Mouse (Mus musculus) heart, adult 11 months (tissue): ENCODE results near the gene Prrt4.
"Not testable (repeated sequence)": the region's sequence is repeated elsewhere in the genome, so short reads cannot be mapped to it uniquely, and the experiment has no call there.

ENCODE experiments used
- DNase-seq: peaks from one replicate; pipeline ENCODE4 v3.0.0; 2022

The Prrt4 gene

DNA sequence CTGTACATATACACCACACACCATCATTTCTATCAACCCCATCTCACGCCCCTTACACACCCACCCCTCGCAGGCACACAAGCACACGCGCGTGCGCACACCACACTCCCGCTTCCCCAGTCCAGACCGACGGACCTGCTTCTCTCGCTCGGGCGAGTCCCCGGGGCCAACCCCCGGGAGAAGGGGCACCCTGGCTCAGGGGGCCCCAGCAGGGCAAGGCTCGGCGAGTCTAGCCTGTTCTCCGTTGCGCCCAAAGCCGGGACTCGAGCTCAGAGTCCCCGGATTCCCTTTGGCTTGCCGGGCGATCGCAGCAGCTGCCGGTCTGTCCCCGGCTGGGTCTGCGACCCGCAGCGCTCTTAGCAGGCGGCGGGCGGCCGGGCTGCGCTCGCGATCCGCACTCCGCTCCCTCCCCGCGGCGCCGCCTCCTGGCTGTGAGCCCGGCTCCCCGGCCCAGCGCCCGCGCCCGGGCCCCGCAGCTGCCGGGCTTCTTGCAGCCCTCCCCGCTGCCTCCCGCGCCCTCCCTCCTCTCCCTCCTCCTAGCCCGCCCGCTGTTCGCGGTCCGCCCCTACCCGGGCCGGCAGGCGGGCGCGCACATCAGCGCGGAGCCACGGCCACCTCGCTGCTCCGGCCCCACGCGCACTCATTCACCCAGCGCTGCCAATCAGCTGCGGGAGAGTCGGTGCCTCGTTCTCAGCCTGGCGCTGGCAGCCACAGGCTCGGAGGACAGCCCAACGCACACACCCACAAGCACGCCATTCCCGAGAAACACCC lies at the start of gene Prrt4:
Prrt4 (minus strand) TSS at position 697 of the 771 bp plus-strand sequence.
- peak; percentile 97 for DNase-seq

DNA sequence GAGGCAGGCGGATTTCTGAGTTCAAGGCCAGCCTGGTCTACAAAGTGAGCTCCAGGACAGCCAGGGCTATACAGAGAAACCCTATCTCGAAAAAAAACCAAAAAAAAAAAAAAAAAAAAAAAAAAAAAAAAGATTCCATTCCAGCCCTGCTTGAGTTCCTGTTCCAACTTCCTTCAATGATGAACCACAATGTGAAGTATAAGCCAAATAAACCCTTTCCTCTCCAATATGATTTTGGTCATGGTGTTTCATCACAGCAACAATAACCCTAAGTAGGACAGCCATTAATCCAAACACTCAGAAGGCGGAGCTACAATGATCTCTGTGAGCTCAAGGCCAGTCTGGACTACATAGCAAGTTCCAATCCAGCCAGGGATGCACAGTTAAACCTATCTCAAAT lies 38.3 kb upstream of the Prrt4 start:
- DNase-seq = not testable (repeated sequence)

DNA sequence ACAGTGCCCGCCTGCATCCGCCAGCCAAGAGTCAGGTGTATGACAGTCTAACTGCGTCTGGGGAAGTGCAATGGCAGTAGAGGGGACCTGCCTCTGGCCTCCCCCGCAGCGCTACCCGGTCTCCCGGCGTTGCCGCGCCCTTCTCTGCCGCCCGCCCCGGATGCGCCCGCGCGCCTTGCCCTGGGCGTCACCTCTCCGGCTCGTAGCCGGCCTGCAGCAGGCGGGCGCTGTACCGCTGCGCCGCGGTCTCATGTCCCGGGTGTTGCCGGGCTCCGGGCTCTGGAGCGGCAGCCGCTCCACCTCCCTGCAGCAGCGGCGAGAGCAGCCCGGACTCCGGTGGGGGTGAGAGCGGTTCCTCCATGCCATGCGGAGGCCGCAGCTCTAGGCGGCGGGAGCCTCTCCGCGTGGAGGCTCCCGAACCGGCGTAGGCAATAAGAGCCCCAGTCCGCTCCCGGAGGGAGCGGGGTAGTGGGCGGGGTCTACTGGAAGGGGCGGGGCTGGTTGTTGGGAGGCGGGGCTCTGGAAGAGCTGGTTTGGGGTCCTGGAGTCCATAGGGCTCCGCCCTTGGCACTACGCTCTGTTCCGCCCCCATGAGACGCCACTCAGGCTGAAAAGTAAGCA lies 36.6 kb upstream of the Prrt4 start, which contains the start of gene Impdh1:
Impdh1 (minus strand) TSS at position 484 of the 621 bp plus-strand sequence.
- peak; percentile 99 for DNase-seq

DNA sequence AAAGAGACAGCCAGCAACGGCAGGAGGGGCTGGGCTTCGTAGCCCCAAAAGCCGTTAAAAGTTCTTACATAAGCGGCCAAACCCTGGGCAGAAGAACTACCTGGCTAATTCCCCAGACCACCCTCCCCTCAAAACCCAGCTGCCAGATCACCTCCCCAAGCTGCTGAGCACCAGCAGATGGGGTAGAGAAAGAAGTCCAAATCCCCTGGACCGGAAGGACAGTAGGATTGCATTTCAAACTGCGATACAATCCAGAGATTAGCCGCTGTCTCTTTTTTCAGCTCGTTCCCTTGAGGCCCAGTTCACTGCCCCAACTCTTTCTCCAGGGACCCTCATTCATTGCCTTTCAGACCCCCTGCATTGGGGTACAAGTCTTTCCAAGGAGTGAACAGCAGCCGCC lies 35.8 kb upstream of the Prrt4 start:
- DNase-seq = no peak

- no peak for DNase-seq
These were observed 35.4 kb upstream of the Prrt4 start for GRCm38 (mm10) chr6:29214776-29215175.

GRCm38 (mm10) chr6:29214245-29214644 lies 34.9 kb upstream of the Prrt4 start:
- peak; percentile 99 for DNase-seq

DNA sequence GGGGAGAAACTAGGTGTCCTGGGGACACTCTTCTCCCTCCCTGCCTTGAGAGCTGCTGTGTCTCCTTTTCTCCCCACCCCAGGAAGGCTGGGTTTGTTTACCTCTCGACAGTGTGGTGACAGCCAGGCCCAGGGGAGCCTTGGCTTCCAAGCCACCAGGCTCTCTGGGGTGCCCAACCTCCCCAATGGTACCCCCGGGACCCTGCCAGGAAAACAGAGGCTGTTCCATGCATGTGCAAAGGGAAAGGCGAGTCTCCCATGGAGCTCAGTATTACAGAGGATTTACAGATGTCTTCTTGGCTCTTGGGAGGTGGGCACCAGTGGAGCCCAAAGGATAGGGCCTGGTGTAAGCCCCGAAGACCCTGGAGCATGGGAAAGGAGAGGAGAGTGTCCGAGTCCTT lies 34.1 kb upstream of the Prrt4 start:
- no peak for DNase-seq

- peak; percentile 99 for DNase-seq
These were observed 32.6 kb upstream of the Prrt4 start for GRCm38 (mm10) chr6:29211806-29212492.

DNA sequence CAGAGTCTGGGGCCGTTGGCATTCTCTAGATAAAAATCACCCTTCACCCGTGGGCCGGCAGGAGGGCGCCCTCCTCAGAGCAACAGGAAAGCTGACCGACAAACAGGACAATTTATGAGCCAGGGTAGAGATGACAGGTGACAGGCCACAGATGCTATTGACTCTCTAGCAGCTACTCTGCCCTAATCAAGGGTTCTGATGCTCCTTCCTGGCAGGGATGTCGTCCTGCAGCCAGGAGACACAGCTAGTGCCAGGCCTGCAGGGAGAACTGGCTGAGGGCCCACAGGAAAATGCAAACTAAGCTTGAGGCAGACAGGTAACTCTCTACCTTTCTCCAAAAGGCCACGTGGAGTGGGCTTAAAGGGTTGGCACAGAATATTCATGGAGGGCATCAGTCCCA lies 31.8 kb upstream of the Prrt4 start:
- DNase-seq = peak; percentile 91

DNA sequence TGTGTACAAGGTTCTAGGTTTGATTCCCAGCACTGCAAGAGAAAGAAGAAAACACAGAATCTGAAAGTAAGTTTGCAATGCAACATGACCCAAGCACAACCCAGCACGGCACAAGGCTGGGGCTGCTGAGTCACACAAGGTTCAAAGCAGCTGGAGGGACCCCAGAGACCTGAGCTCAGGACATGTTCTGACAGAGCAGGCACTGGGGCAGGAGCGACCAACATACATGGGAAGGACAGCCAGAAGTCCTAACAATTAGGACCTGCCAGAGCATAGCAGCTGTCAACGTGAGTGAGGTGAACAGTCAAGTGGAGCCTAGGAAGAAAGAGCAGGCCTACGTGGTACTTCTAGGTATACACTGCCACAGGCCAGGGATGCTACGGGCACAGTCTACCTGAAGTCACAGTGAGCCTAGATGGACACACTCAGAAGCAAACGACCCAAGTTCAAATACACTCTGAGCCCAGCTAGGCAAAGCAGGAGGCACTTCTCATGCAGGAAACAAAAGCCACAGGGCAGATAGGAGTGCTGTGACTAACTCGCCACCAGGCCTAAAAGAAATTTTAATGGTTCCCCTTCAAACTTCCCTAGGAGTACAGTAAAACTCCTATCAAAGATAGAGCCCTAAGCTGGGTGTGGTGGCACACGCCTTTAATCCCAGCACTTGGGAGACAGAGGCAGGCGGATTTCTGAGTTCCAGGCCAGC lies 31.0 kb upstream of the Prrt4 start:
- DNase-seq = peak; percentile 88

GRCm38 (mm10) chr6:29208178-29208577 lies 28.8 kb upstream of the Prrt4 start:
- peak; percentile 84 for DNase-seq

DNA sequence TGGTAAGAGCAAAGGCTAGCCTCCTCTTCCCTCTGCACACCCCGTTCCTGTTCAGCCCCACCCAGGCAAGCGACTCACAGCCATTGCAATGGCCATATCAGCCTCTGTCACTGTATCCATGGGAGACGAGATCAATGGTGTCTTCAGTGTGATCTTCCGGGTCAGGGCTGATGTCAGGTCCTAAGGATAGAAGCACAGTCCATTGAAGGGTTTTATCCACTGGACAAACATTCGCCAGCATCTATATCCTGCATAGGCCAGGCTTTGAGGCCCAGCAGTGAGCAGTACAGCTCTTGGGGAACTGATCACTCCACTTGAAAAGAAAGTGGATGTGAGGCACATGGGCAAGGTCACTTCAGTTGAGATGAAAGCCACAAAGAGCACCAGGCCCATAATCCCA lies 27.6 kb upstream of the Prrt4 start:
- DNase-seq = peak; percentile 83

GRCm38 (mm10) chr6:29206006-29206405 lies 26.6 kb upstream of the Prrt4 start:
- DNase-seq = peak; percentile 89

GRCm38 (mm10) chr6:29204932-29205614 lies 25.7 kb upstream of the Prrt4 start:
- peak; percentile 96 for DNase-seq

DNA sequence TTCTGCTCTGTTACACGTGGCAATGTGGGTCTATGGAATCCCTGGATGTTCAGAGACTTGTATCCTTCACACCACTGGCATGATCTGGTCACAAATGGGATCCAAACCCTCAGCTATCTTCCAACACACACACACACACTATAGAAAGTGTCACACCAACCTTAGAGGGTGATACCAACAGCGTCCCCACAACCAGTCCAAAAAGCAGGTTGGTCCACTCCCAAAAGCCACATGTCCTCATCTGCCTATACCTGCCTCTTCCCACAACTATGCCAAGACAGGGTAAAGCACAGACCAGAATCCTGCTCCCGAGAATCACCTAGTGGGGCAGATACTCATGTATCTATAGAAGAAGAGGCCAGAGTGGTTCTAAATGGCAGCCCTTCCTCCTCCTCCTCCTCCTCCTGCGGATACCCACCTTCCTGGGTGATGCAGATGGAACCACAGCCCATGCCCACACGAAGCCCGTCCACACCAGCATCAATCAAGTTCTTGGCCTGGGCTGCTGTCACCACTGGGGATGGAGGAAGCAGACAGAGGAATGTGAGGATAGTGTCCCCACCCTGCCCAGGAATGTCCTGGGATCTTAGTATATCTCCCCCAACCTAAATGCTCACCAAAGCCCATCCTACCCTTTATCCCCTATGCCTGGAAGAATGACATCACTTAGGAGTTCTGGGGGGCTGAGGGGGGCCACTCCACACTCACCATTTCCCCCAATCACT lies 24.6 kb upstream of the Prrt4 start:
- DNase-seq = peak; percentile 89

DNA sequence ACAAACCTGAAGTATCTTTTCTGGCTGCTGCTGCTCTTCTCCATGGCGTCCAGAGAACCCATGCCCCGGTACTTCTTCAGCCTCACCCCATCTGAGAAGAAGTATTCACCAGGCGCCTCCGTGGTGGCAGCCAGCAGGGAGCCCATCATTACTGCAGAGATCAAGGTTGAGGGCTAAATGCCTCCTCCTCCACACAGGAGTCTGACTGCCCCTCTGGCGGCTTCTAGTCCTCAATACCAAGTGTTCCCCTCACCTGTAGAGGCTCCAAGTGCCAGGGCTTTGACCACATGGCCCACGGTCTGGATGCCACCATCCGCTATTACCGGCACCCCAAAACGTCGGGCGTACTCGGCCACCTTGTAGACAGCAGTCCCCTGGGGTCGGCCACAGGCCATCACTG lies 23.7 kb upstream of the Prrt4 start:
- DNase-seq = peak; percentile 89

GRCm38 (mm10) chr6:29201988-29202387 lies 22.6 kb upstream of the Prrt4 start:
- DNase-seq = peak; percentile 90

GRCm38 (mm10) chr6:29201341-29201740 lies 22.0 kb upstream of the Prrt4 start:
- DNase-seq = peak; percentile 86

- DNase-seq = peak; percentile 86
These were observed 21.1 kb upstream of the Prrt4 start for GRCm38 (mm10) chr6:29200496-29200895.

GRCm38 (mm10) chr6:29199223-29199855 lies 20.0 kb upstream of the Prrt4 start:
- peak; percentile 88 for DNase-seq
